In genomic region chr9:21002627-21003551, GRCm38 (mm10) we compare ENCODE assay signal across 8 mouse cellular contexts. TPM values are rescaled to one million over a fixed set of nuclear protein-coding genes. Genes with fewer than 3 reads are reported as not detected.
DNase-seq lines count a peak whose midpoint lies in the region; ATAC-seq and TF ChIP-seq lines count a peak whose summit lies in the region.

Gene Mrpl4, plus strand, starts transcription at chr9:21002738.

- no peaks in the 10 kb centered on the region for H3K9me3 ChIP-seq in ES-Bruce4 (replicated peaks; ENCODE audit: control insufficient read depth, insufficient read depth, low read length, poor library complexity, severe bottlenecking)
- H3K9me3 ChIP-seq in forebrain, embryonic 14.5 days (replicated peaks; ENCODE audit: control insufficient read depth, low read length), result no peaks in the 10 kb centered on the region
- no peaks in the 10 kb centered on the region for H3K9me3 ChIP-seq in neural tube, embryonic 15.5 days (replicated peaks)

- peak; percentile 70 for TF ChIP-seq POLR2A in ES-Bruce4 (IDR thresholded peaks at IDR 0.05; ENCODE audit: insufficient read depth, low read length)

- TF ChIP-seq EP300 in ES-Bruce4 (IDR thresholded peaks at IDR 0.05; ENCODE audit: insufficient read depth, low read depth, low read length), result no peak

- DNase-seq in forebrain, embryonic 14.5 days (ENCODE audit: low spot score), result peak; percentile 93
- peak; percentile 87 to 95 for DNase-seq in heart, postnatal 14 days
- peak; percentile 87 for DNase-seq in layer of hippocampus, adult 11-12 months (ENCODE audit: low spot score)
- DNase-seq in lung, adult 18-20 months, result peak; percentile 84 to 86
- peak; percentile 91 for DNase-seq in testis, postnatal 14 days (ENCODE audit: low spot score)

- intact Hi-C loops in heart, postnatal 14 days (cut with DNase I), result loop anchor here (2.0 to 10.0 kb wide), 3 partner anchors 26 to 132 kb away; partner anchors contain the start of genes Eif3g, Icam4 and Tyk2

- no peak for TF ChIP-seq CTCF in ES-Bruce4 (IDR thresholded peaks at IDR 0.05; ENCODE audit: low read depth, low read length)

- ATAC-seq in cerebellum, adult (ENCODE audit: insufficient number of reproducible peaks, low FRiP score, low TSS enrichment), result peak; percentile 93
- ATAC-seq in forebrain, embryonic 14.5 days, result peak; percentile 93
- ATAC-seq in neural tube, embryonic 15.5 days (ENCODE audit: low FRiP score), result peak; percentile 93

- no peaks in the 10 kb centered on the region for H3K4me1 ChIP-seq in ES-Bruce4 (ENCODE audit: control insufficient read depth, insufficient read depth, low read length)
- no peaks in the 10 kb centered on the region for H3K4me1 ChIP-seq in forebrain, embryonic 14.5 days (ENCODE audit: control insufficient read depth, insufficient read depth, low read length)
- H3K4me1 ChIP-seq in neural tube, embryonic 15.5 days, result peaks cover 17% of the 10 kb centered on the region

- H3K27ac ChIP-seq in ES-Bruce4 (ENCODE audit: insufficient read depth, low read length), result peak within 1 kb of the TSS; percentile 55
- H3K27ac ChIP-seq in forebrain, embryonic 14.5 days (ENCODE audit: low read depth, low read length), result peak within 1 kb of the TSS; percentile 70
- peak within 1 kb of the TSS; percentile 89 for H3K27ac ChIP-seq in neural tube, embryonic 15.5 days (replicated peaks)

- no peaks in the 10 kb centered on the region for H3K27me3 ChIP-seq in ES-Bruce4 (ENCODE audit: control insufficient read depth, insufficient read depth, low read length, poor library complexity, severe bottlenecking)
- no peaks in the 10 kb centered on the region for H3K27me3 ChIP-seq in forebrain, embryonic 14.5 days (replicated peaks; ENCODE audit: control insufficient read depth, insufficient read depth, low read length)
- no peaks in the 10 kb centered on the region for H3K27me3 ChIP-seq in neural tube, embryonic 15.5 days (replicated peaks)

- H3K4me3 ChIP-seq in ES-Bruce4 (ENCODE audit: low read depth, low read length), result peak within 1 kb of the TSS; percentile 88
- H3K4me3 ChIP-seq in forebrain, embryonic 14.5 days (ENCODE audit: low read depth, low read length), result peak within 1 kb of the TSS; percentile 80
- H3K4me3 ChIP-seq in neural tube, embryonic 15.5 days (replicated peaks), result peak within 1 kb of the TSS; percentile 67

- H3K4me2 ChIP-seq in forebrain, embryonic 14.5 days (ENCODE audit: low read length), result peak within 1 kb of the TSS; percentile 82
- peak within 1 kb of the TSS; percentile 83 for H3K4me2 ChIP-seq in neural tube, embryonic 15.5 days

- peaks cover 22% of the 10 kb centered on the region for H3K36me3 ChIP-seq in ES-Bruce4 (ENCODE audit: control insufficient read depth, insufficient read depth, low read length, poor library complexity, severe bottlenecking)
- H3K36me3 ChIP-seq in forebrain, embryonic 14.5 days (ENCODE audit: control insufficient read depth, insufficient read depth, low read length), result peaks cover 26% of the 10 kb centered on the region
- peaks cover 29% of the 10 kb centered on the region for H3K36me3 ChIP-seq in neural tube, embryonic 15.5 days

- peak within 1 kb of the TSS; percentile 81 for H3K9ac ChIP-seq in ES-Bruce4 (ENCODE audit: low read depth, poor library complexity, severe bottlenecking)
- peak within 1 kb of the TSS; percentile 84 for H3K9ac ChIP-seq in forebrain, embryonic 14.5 days (ENCODE audit: low read length)
- peak within 1 kb of the TSS; percentile 77 for H3K9ac ChIP-seq in neural tube, embryonic 15.5 days (replicated peaks)

- whole genome bisulfite sequencing in forebrain, embryonic 14.5 days, result under 1% methylated on average over 72 of the region's 72 CpGs
- under 1% methylated on average over 72 of the region's 72 CpGs for WGBS in neural tube, embryonic 15.5 days

RNA-seq across cellular contexts. Expression of gene Mrpl4, which starts in this region (rescaled TPM):
- 45.1 and 50.9 TPM in 2 replicates for polyA plus RNA-seq in ES-Bruce4 (2011; ENCODE audit: insufficient read depth, insufficient read length, low read depth, missing spikeins)
- polyA plus RNA-seq in forebrain, embryonic 14.5 days (2014; fragmentation: Nextera tagmentation; extraction: Ambion mirVana), result 118 and 129 TPM in 2 replicates
- total RNA-seq in heart, postnatal 14 days (2021), result 100 to 1,000 TPM; 116 to 123 TPM
- 114 and 123 TPM in 2 replicates for polyA plus RNA-seq in neural tube, embryonic 15.5 days (2015; fragmentation: Nextera tagmentation; extraction: Ambion mirVana)

Comparison
In these comparisons a context has a peak if more than half of its experiments do, and no peak if none do; other contexts are left out.
1. Peak in every context shown above with its lines: DNase-seq, ATAC-seq, H3K4me3 ChIP-seq and H3K27ac ChIP-seq.